Mouse (Mus musculus) heart, embryonic 11.5 days (tissue): ENCODE results near the gene Vwa5b1. TPM values are rescaled to one million over a fixed set of nuclear protein-coding genes. Genes with fewer than 3 reads are reported as not detected.

Experiments used
- ATAC-seq: fragments of 200-750 bp; cut with Nextera tagmentation; replicated peaks from 2 replicates; pipeline ENCODE4 v1.8.0; 2017; ENCODE audit warnings: moderate library complexity; ENCODE audit not compliant: insufficient number of reproducible peaks, low FRiP score, low TSS enrichment
- H3K27ac ChIP-seq: fragments of 300-500 bp; sonication (generic); 2 replicates; pipeline ENCODE4 v1.5.1; 2014; ENCODE audit warnings: mild to moderate bottlenecking, low read depth, low read length
- H3K27me3 ChIP-seq: fragments of 300-500 bp; sonication (generic); 2 replicates; pipeline ENCODE4 v1.6.1; 2014; ENCODE audit warnings: mild to moderate bottlenecking, low read length, mixed read lengths; ENCODE audit not compliant: control insufficient read depth, insufficient read depth
- H3K36me3 ChIP-seq: fragments of 300-500 bp; sonication (generic); 2 replicates; pipeline ENCODE4 v1.6.1; 2014; ENCODE audit warnings: mild to moderate bottlenecking, low read length, moderate library complexity, mixed read lengths; ENCODE audit not compliant: control insufficient read depth, insufficient read depth
- H3K4me1 ChIP-seq: fragments of 300-500 bp; sonication (generic); 2 replicates; pipeline ENCODE4 v1.6.1; 2014; ENCODE audit warnings: low read length; ENCODE audit not compliant: control insufficient read depth, insufficient read depth
- H3K4me2 ChIP-seq: fragments of 300-500 bp; sonication (generic); 2 replicates; pipeline ENCODE4 v1.6.1; 2014; ENCODE audit warnings: mild to moderate bottlenecking, moderate library complexity
- H3K4me3 ChIP-seq: fragments of 300-500 bp; sonication (generic); 2 replicates; pipeline ENCODE4 v1.5.1; 2014; ENCODE audit warnings: low read depth, low read length
- H3K9ac ChIP-seq: fragments of 300-500 bp; sonication (generic); 2 replicates; pipeline ENCODE4 v1.6.1; 2014; ENCODE audit warnings: mild to moderate bottlenecking, low read depth, low read length, moderate library complexity
- H3K9me3 ChIP-seq: fragments of 300-500 bp; sonication (generic); replicated peaks from 2 replicates; pipeline ENCODE4 v1.6.1; 2016; ENCODE audit warnings: low read length; ENCODE audit not compliant: control insufficient read depth
- WGBS: fragments of 180-500 bp; shearing (Covaris S2); extraction: QIAGEN DNeasy Blood & Tissue Kit; methylation state at CpG from one replicate; pipeline ENCODE4 v1.1.7; 2014; ENCODE audit not compliant: insufficient replicate concordance; 5-methylcytosine and 5-hydroxymethylcytosine counted together
- polyA plus RNA-seq: library from polyadenylated mRNA; unstranded; fragments of >200 nt; fragmentation: Nextera tagmentation; extraction: Ambion mirVana; gene quantifications from 2 replicates; pipeline ENCODE4 v1.2.1, GENCODE M21; 2014

The Vwa5b1 gene
- polyA plus RNA-seq, 1 experiment from 2014 or later: not detected

DNA sequence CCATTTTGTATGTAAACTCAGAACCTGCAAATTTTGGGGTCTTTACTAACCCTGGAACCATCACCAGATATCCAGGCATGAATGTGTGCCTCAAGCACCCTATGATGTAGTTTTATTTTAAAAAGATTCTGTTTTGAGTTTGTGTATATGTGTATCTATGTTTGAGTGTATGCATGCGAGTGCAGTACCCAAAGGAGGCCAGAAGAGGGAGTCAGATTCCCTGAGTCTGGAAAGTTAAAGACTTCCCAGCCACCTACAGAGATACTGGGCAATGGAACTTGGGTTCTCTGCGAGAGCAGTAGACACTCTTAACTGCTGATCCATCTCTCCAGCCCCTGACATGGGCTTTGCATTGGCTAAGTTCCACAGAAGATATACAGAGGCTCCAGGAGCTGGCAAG is 101.8 kb downstream of the Vwa5b1 start:
- H3K36me3 ChIP-seq: no peaks in the 10 kb centered on the region
- H3K4me2 ChIP-seq: no peak overlapping the region
- H3K27me3 ChIP-seq: 0 out of 2 replicates have a peak, but pooled peaks cover 10% of the 10 kb centered on the region
- H3K9me3 ChIP-seq: peaks cover 5% of the 10 kb centered on the region; the same call in 1 of the 2 replicates
- H3K4me1 ChIP-seq: no peaks in the 10 kb centered on the region
- 77% methylated on average over 2 of the region's 2 CpGs for WGBS
- H3K9ac ChIP-seq: no peak overlapping the region
- H3K4me3 ChIP-seq: no peak overlapping the region
- no peak overlapping the region for H3K27ac ChIP-seq
- ATAC-seq: no peak

DNA sequence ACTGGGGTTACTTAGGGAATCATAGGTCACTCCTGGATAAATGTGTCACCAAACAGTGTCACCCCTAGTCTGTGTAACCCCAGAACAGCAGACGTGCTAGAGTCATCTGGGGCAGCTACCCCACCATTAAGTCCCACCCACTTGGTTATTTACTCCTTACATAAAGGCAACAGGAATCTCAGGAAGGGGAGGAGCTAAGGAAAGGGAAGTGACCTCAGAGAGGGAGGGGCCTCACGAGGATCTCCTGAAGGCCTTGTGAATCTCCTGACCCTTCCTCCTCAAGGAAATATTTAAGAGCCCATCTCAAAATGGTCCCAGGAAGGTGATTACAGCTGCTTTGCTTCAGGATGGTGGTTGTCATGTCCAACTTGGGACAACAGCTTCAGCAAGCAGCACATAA is 103.9 kb downstream of the Vwa5b1 start:
- Histone ChIP-seq H3K4me3 (no peak overlapping the region), H3K4me2 (no peak overlapping the region), H3K9me3 (peaks cover 5% of the 10 kb centered on the region; the same call in 1 of the 2 replicates), H3K27ac (no peak overlapping the region), H3K4me1 (no peaks in the 10 kb centered on the region), H3K27me3 (0 out of 2 replicates have a peak, but pooled peaks cover 14% of the 10 kb centered on the region), H3K9ac (no peak overlapping the region), H3K36me3 (no peaks in the 10 kb centered on the region)
- WGBS: 78% methylated on average over 2 of the region's 2 CpGs
- ATAC-seq: no peak

DNA sequence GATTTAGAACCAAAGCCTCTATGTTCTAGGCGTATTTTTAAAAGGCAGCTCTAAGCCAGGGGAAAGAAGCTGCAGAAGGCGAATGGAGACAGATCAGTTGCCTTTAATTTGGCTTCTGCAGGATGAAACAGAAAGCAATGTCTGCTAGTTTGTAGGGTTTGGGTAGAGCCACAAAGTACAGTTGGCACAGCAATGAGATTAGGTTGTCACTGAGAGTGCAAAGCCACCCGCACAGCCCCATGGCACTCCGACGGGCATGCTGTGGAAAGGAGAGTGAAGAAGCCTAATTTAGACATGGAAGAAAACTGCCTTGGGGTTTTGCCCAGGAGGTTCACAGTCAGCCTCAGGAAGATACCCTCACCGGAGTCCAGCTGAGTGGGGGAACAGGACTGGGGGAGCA is 105.7 kb downstream of the Vwa5b1 start:
- no peak overlapping the region for H3K4me2 ChIP-seq
- no peak overlapping the region for H3K9ac ChIP-seq
- no peak overlapping the region for H3K4me3 ChIP-seq
- H3K4me1 ChIP-seq: no peaks in the 10 kb centered on the region; the same call in 1 of the 2 replicates
- no peak for ATAC-seq
- no peaks in the 10 kb centered on the region for H3K36me3 ChIP-seq
- H3K27me3 ChIP-seq: peaks cover 12% of the 10 kb centered on the region
- 86% methylated on average over 6 of the region's 6 CpGs for WGBS
- H3K9me3 ChIP-seq: peaks cover 5% of the 10 kb centered on the region; the same call in 1 of the 2 replicates
- no peak overlapping the region for H3K27ac ChIP-seq

DNA sequence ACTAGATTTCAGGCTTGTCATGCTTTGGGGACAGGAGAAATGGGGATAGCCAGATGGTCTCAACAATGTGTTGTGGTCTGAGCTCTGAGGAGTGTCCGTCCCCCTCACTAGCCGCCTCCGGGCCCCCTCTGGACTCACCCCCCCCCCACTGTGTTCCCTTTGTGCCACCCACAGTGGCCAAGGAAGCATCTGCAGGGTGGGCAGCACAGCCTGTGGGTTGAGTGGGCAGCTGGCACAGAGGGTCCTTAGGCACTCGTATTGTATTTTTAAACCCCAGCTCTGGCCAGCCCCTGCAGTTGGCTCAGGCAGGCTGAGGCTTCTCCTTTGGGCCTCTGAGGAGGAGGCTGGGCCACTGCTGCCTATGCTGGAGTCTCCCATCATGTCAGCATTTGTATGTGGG is 110.0 kb downstream of the Vwa5b1 start:
- H3K9me3 ChIP-seq: no peaks in the 10 kb centered on the region
- no peak for ATAC-seq
- peaks cover 11% of the 10 kb centered on the region for H3K4me1 ChIP-seq
- WGBS: 70% methylated on average over 4 of the region's 4 CpGs
- no peaks in the 10 kb centered on the region for H3K36me3 ChIP-seq
- H3K27ac ChIP-seq: no peak overlapping the region
- no peak overlapping the region for H3K4me2 ChIP-seq
- no peak overlapping the region for H3K9ac ChIP-seq
- no peak overlapping the region for H3K4me3 ChIP-seq
- peaks cover 12% of the 10 kb centered on the region for H3K27me3 ChIP-seq

DNA sequence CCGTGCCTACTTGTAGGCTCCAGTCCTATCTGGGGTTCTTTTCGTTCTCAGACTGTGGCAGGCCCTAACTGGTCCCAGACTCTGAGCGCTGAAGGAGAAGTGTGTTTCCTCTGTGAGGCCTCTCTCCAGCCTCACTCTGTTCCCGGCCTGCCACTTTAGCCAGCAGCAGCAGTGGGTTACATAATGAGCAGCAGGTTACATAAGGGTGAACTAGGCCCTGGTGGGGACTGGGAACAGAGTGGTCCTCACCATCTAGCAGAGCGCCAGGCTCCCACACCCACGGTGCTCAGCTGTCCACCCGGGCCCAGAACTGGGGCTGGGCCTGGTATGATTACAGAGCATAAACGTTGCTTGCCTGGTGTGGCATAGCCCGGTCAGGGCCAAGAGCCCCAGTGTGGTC is 110.9 kb downstream of the Vwa5b1 start:
- no peak for ATAC-seq
- Histone ChIP-seq H3K4me2 (no peak overlapping the region), H3K9me3 (no peaks in the 10 kb centered on the region), H3K27ac (no peak overlapping the region), H3K4me1 (peaks cover 11% of the 10 kb centered on the region), H3K36me3 (no peaks in the 10 kb centered on the region), H3K27me3 (peaks cover 11% of the 10 kb centered on the region), H3K9ac (no peak overlapping the region), H3K4me3 (no peak overlapping the region)
- 72% methylated on average over 9 of the region's 9 CpGs for WGBS

DNA sequence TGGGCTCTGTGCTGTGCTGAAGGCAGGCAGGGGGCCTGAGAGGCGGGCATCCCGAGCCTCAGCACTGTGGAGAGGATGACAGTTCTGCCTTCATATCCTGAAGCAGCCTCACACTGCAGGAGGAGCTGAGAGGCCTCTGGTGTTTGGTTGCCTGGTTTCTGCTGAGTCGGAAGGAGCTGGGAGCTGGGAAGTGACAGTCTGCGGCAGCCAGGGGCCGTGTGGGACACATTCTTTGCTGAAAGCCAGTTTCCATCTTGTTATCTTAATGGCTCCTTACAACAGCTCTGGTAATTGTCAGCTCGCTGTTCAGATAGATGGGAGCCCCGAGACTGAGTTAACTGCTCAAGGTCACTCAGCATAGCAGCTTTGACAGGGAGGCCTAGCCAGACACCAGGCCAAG is 111.9 kb downstream of the Vwa5b1 start:
- Histone ChIP-seq H3K36me3 (no peaks in the 10 kb centered on the region), H3K9me3 (no peaks in the 10 kb centered on the region), H3K27ac (no peak overlapping the region; the same call in 1 of the 2 replicates), H3K9ac (no peak overlapping the region), H3K4me1 (peaks cover 11% of the 10 kb centered on the region), H3K4me3 (no peak overlapping the region), H3K27me3 (peaks cover 13% of the 10 kb centered on the region), H3K4me2 (no peak overlapping the region)
- 0 out of 2 replicates have a peak, but pooled peaks have one; percentile 32 for ATAC-seq
- WGBS: 4% methylated on average over 7 of the region's 7 CpGs

DNA sequence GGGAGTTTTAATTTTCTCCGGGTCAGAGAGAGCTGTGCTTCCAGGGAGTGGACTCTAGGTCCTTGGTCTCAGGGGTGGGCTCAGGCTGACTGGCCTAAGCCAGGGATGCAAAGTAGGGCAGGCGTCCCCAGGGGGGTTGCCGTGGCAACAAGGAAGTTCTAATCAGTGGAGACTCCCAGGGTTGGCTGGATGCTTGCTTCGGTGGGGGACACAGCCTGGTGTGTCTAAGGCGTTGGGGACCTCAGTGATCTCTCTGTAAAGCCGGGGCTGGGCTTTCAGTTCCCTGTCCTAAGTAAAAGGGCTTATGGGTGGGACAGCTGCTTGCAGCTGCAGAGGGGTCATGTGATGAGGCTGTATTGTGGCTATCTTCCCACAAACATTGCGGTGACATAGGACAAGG is 113.4 kb downstream of the Vwa5b1 start:
- 24% methylated on average over 7 of the region's 7 CpGs for WGBS
- Histone ChIP-seq H3K4me3 (no peak overlapping the region), H3K9me3 (no peaks in the 10 kb centered on the region), H3K27me3 (peaks cover 15% of the 10 kb centered on the region), H3K27ac (no peak overlapping the region), H3K4me2 (no peak overlapping the region), H3K36me3 (no peaks in the 10 kb centered on the region), H3K9ac (no peak overlapping the region), H3K4me1 (peaks cover 11% of the 10 kb centered on the region)
- ATAC-seq: no peak

DNA sequence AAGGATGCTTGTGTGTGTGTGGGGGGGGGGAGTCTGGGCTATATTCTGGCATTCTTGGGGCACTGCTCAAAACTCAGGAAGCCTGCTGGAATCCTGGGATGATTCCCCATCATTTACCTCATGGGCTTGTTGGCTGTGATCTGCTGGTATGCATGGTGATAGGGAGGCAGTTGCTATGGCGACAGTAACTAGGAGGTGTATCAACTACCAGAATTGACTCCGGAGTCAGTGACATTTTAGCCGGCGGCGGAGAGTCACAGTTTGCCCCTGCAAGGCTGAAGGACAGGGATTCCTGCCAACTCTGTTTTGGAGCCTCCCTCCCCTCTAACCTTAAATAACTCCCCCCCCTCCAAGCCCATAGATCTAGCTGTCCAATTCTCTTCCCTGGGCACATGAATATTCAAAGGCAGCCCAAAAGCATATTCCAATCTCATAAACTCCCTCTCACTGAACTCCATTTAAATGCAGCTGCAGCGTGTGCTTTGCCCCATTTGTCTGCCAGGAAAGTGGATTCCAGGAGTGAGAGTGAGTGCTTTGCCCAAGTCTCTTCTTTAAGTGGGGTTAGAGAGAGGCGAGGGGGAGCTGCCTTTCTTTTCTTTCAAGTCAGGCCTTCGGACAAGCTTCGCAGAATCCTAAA is 118.4 kb downstream of the Vwa5b1 start:
- no peak overlapping the region for H3K9ac ChIP-seq
- no peaks in the 10 kb centered on the region for H3K9me3 ChIP-seq
- H3K4me2 ChIP-seq: no peak overlapping the region
- WGBS: 45% methylated on average over 9 of the region's 9 CpGs
- H3K4me3 ChIP-seq: no peak overlapping the region
- no peak for ATAC-seq
- H3K36me3 ChIP-seq: no peaks in the 10 kb centered on the region
- peaks cover 27% of the 10 kb centered on the region for H3K27me3 ChIP-seq
- H3K4me1 ChIP-seq: no peaks in the 10 kb centered on the region
- H3K27ac ChIP-seq: no peak overlapping the region

DNA sequence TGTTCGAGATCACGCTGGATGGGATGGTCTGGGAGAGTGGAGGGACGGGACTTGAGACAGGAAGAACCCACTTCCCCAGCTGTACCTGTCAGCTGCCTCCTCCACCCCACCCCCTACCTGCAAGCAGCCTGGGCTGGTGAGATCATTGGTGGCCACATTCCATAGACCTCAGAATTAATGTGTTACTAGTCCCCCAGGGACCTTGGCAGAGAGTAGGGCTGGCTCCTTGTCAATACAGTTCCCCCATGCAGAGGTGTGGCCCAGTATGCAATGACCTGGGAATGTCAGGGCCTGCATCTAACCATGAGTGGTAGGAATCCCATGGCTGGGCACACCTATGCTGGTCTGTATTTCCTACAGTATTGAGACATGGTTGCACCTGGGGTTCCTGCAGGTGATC is 119.2 kb downstream of the Vwa5b1 start:
- no peak overlapping the region for H3K4me2 ChIP-seq
- ATAC-seq: no peak
- H3K9me3 ChIP-seq: no peaks in the 10 kb centered on the region
- H3K27me3 ChIP-seq: peaks cover 27% of the 10 kb centered on the region
- H3K27ac ChIP-seq: no peak overlapping the region
- H3K4me1 ChIP-seq: no peaks in the 10 kb centered on the region
- WGBS: 72% methylated on average over 3 of the region's 3 CpGs
- no peak overlapping the region for H3K9ac ChIP-seq
- H3K36me3 ChIP-seq: no peaks in the 10 kb centered on the region
- no peak overlapping the region for H3K4me3 ChIP-seq
